Mouse (Mus musculus): ENCODE measurements around the gene Numb. TPM values are rescaled to one million over a fixed set of nuclear protein-coding genes. Genes with fewer than 3 reads are reported as not detected.

Numb gene
- polyA plus RNA-seq, 1 experiment = 73.3 TPM

- DNase-seq (ENCODE audit: extremely low spot score in 1 of 2, low spot score in 1 of 2) = no peak
Observed at GRCm38 (mm10) chr12:83749186-83749585, 172.5 kb downstream of the Numb start.

Other genes starting within 250 kb of the Numb start
- gene Psen1, start 233.8 kb downstream of the Numb start, polyA plus RNA-seq (2012; rRNA removed) = 34.8 and 35.7 TPM in 2 replicates
- 3.0 and 3.4 TPM in 2 replicates for gene Papln, start 158.3 kb downstream of the Numb start, polyA plus RNA-seq (2012; rRNA removed)
- gene Riox1, start 28.7 kb upstream of the Numb start, polyA plus RNA-seq (2012; rRNA removed) = 11.5 and 12.0 TPM in 2 replicates
- gene Heatr4, start 62.9 kb upstream of the Numb start, polyA plus RNA-seq (2012; rRNA removed) = 0.04 and 0.06 TPM in 2 replicates
- 7.2 and 8.7 TPM in 2 replicates for gene Acot2, start 65.9 kb upstream of the Numb start, polyA plus RNA-seq (2012; rRNA removed)
- 15.6 and 15.7 TPM in 2 replicates for gene Acot1, start 87.6 kb upstream of the Numb start, polyA plus RNA-seq (2012; rRNA removed)
- gene Acot4, start 116.4 kb upstream of the Numb start, polyA plus RNA-seq (2012; rRNA removed) = 1.8 and 2.0 TPM in 2 replicates
- gene Gm49366, start 117.0 kb upstream of the Numb start, polyA plus RNA-seq (2012; rRNA removed) = not detected in 2 replicates
- gene Acot3, start 130.2 kb upstream of the Numb start, polyA plus RNA-seq (2012; rRNA removed) = 1.7 TPM in 2 replicates
- 2.7 and 3.5 TPM in 2 replicates for gene Acot5, start 147.4 kb upstream of the Numb start, polyA plus RNA-seq (2012; rRNA removed)
- 5.8 and 5.9 TPM in 2 replicates for gene Acot6, start 178.7 kb upstream of the Numb start, polyA plus RNA-seq (2012; rRNA removed)
- gene Dnal1, start 192.4 kb upstream of the Numb start, polyA plus RNA-seq (2012; rRNA removed) = 52.9 and 55.1 TPM in 2 replicates
- 4.4 and 5.3 TPM in 2 replicates for gene Pnma1, start 226.6 kb upstream of the Numb start, polyA plus RNA-seq (2012; rRNA removed)